ENCODE assay signal across 19 mouse cellular contexts in the genomic region with DNA sequence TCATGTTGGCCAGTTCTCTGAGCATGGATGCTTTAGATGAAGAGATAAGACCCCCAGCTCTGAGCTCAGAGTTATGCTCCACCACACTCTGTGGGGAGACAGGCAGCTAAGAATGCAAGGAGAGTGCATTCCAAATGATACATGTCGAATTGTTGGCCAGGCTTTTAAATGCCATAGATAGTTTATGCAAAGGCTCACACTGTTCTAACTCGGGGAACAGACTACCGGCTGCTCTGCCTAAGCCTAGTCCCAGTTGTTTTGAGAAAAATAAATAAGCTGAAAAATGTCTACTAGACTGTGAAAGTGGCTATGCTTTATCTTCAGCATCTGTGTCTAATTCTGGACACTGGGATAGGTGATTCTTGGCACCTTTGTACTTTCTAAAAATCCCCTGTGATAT.
DNase-seq lines count a peak whose midpoint lies in the region; ATAC-seq and TF ChIP-seq lines count a peak whose summit lies in the region.
"Had no signal": no experiment of that assay in that cellular context is flagged by ENCODE, and none has a peak within 500 bp of the region (broad histone marks: within the 10 kb centered on the region; RNA-seq: fewer than 3 reads in every experiment).

No protein-coding gene starts in this region.

- no peaks in the 10 kb centered on the region for H3K4me1 ChIP-seq in embryonic facial prominence, embryonic 14.5 days (ENCODE audit: control insufficient read depth, insufficient read depth, low read length)
- H3K4me1 ChIP-seq in embryonic facial prominence, embryonic 10.5 days: no peaks in the 10 kb centered on the region
- no peaks in the 10 kb centered on the region for H3K4me1 ChIP-seq in forebrain, embryonic 15.5 days
- H3K4me1 ChIP-seq: embryonic facial prominence, embryonic 12.5 days; forebrain, embryonic 13.5 days; hindbrain, embryonic 10.5 days had no signal

- ATAC-seq in embryonic facial prominence, embryonic 14.5 days (ENCODE audit: low read depth): peak; percentile 26; the same call in 1 of the 2 replicates
- ATAC-seq in forebrain, embryonic 15.5 days (replicated peaks): no peak
- ATAC-seq: forebrain, embryonic 13.5 days had no signal

- no peaks in the 10 kb centered on the region for H3K9me3 ChIP-seq in embryonic facial prominence, embryonic 14.5 days (ENCODE audit: control insufficient read depth, low read length)
- H3K9me3 ChIP-seq in embryonic facial prominence, embryonic 10.5 days: no peaks in the 10 kb centered on the region
- H3K9me3 ChIP-seq in forebrain, embryonic 15.5 days: no peaks in the 10 kb centered on the region
- H3K9me3 ChIP-seq: embryonic facial prominence, embryonic 12.5 days; forebrain, embryonic 13.5 days; hindbrain, embryonic 10.5 days had no signal

- no peak overlapping the region for H3K9ac ChIP-seq in embryonic facial prominence, embryonic 14.5 days (ENCODE audit: low read depth, low read length)
- no peak overlapping the region for H3K9ac ChIP-seq in forebrain, embryonic 15.5 days (replicated peaks)
- H3K9ac ChIP-seq: embryonic facial prominence, embryonic 12.5 days; forebrain, embryonic 13.5 days; hindbrain, embryonic 14.5 days had no signal

- H3K4me3 ChIP-seq in embryonic facial prominence, embryonic 14.5 days (ENCODE audit: low read depth, low read length): no peak overlapping the region
- H3K4me3 ChIP-seq in embryonic facial prominence, embryonic 10.5 days: no peak overlapping the region
- no peak overlapping the region for H3K4me3 ChIP-seq in layer of hippocampus, adult 2 months
- H3K4me3 ChIP-seq in forebrain, embryonic 15.5 days: no peak overlapping the region
- H3K4me3 ChIP-seq: embryonic facial prominence, embryonic 12.5 days; forebrain, embryonic 13.5 days; gastrocnemius, adult 2 months; hindbrain, embryonic 10.5 days had no signal

- 29% methylated on average over 3 of the region's 3 CpGs for WGBS in embryonic facial prominence, embryonic 14.5 days
- 71% methylated on average over 3 of the region's 3 CpGs for WGBS in embryonic facial prominence, embryonic 10.5 days
- WGBS in forebrain, embryonic 15.5 days: 64% methylated on average over 3 of the region's 3 CpGs

- TF ChIP-seq CTCF in layer of hippocampus, adult 2 months (conservative IDR thresholded peaks at IDR 0.05): no peak

- H3K4me2 ChIP-seq in embryonic facial prominence, embryonic 14.5 days (ENCODE audit: low read depth, low read length): no peak overlapping the region
- no peak overlapping the region for H3K4me2 ChIP-seq in forebrain, embryonic 15.5 days (replicated peaks)
- H3K4me2 ChIP-seq: embryonic facial prominence, embryonic 12.5 days; forebrain, embryonic 13.5 days; hindbrain, embryonic 14.5 days had no signal

- peak; percentile 43 for DNase-seq in embryonic facial prominence, embryonic 14.5 days (ENCODE audit: low spot score)
- no peak for DNase-seq in embryonic facial prominence, embryonic 10.5 days (ENCODE audit: low spot score)
- DNase-seq in layer of hippocampus, adult 2 months (ENCODE audit: low spot score in 2 of 2): peak; percentile 7 to 20
- no peak for DNase-seq in layer of hippocampus, adult 11-12 months (ENCODE audit: low spot score)
- peak; percentile 19 for DNase-seq in lung, postnatal 25 days (ENCODE audit: low spot score)
- DNase-seq in lung, postnatal 10 days: no peak
- DNase-seq in NIH3T3 (ENCODE audit: low read depth): peak; percentile 48
- DNase-seq: adrenal gland, adult 8-10 months; adrenal gland, postnatal 36 days; cerebellum, adult 2 months; cerebellum, postnatal 14 days; embryo, embryonic 11 days; gastrocnemius, adult 2 months; gastrocnemius, postnatal 25 days had no signal

- H3K27me3 ChIP-seq in embryonic facial prominence, embryonic 14.5 days (replicated peaks; ENCODE audit: control insufficient read depth, insufficient read depth, low read length): no peaks in the 10 kb centered on the region
- H3K27me3 ChIP-seq in embryonic facial prominence, embryonic 10.5 days (replicated peaks; ENCODE audit: low read depth, poor library complexity, severe bottlenecking): peaks cover 17% of the 10 kb centered on the region
- no peaks in the 10 kb centered on the region for H3K27me3 ChIP-seq in forebrain, embryonic 15.5 days
- H3K27me3 ChIP-seq: embryonic facial prominence, embryonic 12.5 days; forebrain, embryonic 13.5 days had no signal

- H3K27ac ChIP-seq in embryonic facial prominence, embryonic 14.5 days (replicated peaks; ENCODE audit: low read depth, low read length): no peak overlapping the region
- H3K27ac ChIP-seq in embryonic facial prominence, embryonic 10.5 days (replicated peaks): no peak overlapping the region
- H3K27ac ChIP-seq in layer of hippocampus, adult 2 months: peak overlapping the region; percentile 43; the same call in 1 of the 2 replicates
- H3K27ac ChIP-seq in forebrain, embryonic 15.5 days (replicated peaks): no peak overlapping the region
- H3K27ac ChIP-seq: embryonic facial prominence, embryonic 12.5 days; forebrain, embryonic 13.5 days; gastrocnemius, adult 2 months; hindbrain, embryonic 10.5 days; hindbrain, embryonic 14.5 days had no signal

- H3K36me3 ChIP-seq in embryonic facial prominence, embryonic 14.5 days (ENCODE audit: control insufficient read depth, insufficient read depth, low read length): no peaks in the 10 kb centered on the region
- H3K36me3 ChIP-seq in embryonic facial prominence, embryonic 10.5 days (replicated peaks): no peaks in the 10 kb centered on the region
- H3K36me3 ChIP-seq in forebrain, embryonic 15.5 days: no peaks in the 10 kb centered on the region
- H3K36me3 ChIP-seq: embryonic facial prominence, embryonic 12.5 days; hindbrain, embryonic 10.5 days had no signal

Comparison
In these comparisons a context has a peak if more than half of its experiments do, and no peak if none do; other contexts are left out.
1. DNase-seq: peak in embryonic facial prominence, embryonic 14.5 days (single experiment), layer of hippocampus, adult 2 months (2 of 2), lung, postnatal 25 days (single experiment) and NIH3T3 (single experiment); none in embryonic facial prominence, embryonic 10.5 days (single experiment), layer of hippocampus, adult 11-12 months (single experiment) and lung, postnatal 10 days (single experiment).